Mouse (Mus musculus) urinary bladder, postnatal 25 days (tissue): Measurements from ENCODE around the gene Fgd6.
A peak's percentile ranks its signal among the peaks of the same experiment; 100 is the strongest.

ENCODE experiments used
- DNase-seq: peaks from one replicate; pipeline ENCODE4 v3.0.0; 2022; ENCODE audit warnings: low spot score

Gene Fgd6

GRCm38 (mm10) chr10:94095743-94096465, 60.1 kb downstream of the Fgd6 start:
- no peak for DNase-seq

- DNase-seq, result no peak
These were observed 61.5 kb downstream of the Fgd6 start for GRCm38 (mm10) chr10:94097081-94097845.

DNA sequence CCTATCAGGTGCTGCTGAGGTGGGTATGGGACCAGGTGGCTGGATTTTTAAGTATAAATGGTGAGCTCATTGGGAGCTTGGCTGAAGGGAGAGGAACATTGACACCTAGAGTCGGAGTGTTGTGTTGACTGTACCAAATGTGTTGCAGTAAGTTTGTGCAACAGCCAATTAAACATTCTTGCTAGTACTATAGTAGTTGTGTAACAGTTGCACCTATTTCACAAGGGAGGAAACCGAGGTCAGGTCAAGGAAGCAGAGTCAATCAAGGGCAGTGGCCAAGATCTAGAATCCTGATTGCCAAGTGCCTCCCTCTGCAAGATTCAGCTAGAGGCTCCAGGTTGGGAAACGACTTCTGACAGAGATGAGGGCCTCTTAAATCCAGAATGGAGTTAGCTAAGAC, 62.3 kb downstream of the Fgd6 start:
- DNase-seq, result no peak

DNA sequence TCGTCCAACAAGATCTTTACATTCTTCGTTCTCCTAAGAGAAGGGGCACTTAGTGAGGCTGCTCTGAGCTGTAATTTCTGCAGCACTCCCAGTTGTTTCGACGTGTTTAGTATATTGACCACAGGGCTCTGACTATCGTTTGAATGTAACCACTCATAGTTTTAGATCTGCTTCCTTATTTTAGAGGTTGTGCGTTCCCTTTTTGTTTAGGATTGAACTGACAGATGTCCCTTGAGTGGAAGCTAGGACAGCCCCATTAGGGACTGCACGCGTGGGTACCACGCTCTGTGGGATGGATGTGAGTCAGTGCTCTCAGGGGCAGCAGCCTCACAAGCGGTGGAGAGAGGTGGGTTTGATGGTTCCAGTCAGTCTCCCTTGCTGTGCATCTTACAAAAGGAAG, 69.7 kb downstream of the Fgd6 start:
- no peak for DNase-seq

DNA sequence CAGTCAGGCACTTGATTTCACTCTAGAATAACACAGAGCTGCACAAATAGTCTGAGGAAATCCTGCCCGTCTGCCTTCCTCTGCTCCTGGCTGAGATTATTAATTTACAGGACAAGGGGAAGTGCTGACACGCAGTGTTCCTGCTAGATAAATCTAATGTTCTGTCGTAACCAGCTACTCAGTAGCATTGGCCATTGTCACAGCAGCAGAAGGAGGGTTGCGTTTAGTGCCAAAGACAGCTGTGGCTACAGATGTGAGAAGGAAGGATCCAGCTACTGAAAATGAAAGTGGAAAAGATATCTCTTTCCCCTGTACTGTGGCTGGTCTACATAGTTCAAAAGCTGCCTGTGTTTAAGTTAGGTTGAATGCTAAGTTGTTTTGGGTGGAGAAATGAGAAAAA, 71.4 kb downstream of the Fgd6 start:
- DNase-seq, result no peak

DNA sequence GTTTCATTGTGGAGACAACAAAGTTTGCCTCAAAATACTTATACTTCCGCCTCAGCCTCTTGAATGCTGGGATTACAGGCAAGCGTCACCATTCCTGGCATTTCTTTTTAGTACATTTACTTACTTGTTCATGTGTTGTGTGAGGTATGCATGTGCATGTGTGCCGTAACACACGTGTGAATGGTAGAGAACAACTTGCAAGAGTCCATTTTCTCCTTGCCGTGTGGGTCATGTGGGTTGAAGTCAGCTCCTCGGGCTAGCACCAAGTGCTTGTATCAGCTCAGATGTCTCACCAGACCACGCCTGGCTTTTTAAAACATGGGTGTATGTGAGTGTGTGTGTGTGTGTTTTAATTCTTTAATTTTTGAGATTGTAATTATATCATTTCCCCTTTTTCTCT, 71.8 kb downstream of the Fgd6 start:
- no peak for DNase-seq

DNA sequence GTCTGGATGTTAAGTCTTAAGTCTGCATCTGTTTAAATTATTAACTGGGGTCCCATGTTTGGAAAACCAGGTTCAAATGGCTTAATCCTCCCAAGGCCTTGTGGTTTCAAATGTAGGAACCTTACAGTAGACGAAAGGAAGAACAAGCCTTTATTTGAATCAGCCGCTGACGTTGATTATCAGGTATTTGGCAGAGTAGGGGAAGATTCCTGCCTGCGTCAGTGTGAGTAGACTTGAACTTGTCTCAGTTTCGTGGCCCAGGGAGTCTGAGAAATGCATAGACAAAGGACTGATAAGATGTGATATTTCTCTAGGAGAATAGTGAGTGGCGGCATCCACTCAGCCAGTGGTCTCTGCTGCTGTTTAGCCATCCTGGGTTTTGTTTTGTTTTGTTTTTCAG, 73.0 kb downstream of the Fgd6 start:
- DNase-seq, result no peak

DNA sequence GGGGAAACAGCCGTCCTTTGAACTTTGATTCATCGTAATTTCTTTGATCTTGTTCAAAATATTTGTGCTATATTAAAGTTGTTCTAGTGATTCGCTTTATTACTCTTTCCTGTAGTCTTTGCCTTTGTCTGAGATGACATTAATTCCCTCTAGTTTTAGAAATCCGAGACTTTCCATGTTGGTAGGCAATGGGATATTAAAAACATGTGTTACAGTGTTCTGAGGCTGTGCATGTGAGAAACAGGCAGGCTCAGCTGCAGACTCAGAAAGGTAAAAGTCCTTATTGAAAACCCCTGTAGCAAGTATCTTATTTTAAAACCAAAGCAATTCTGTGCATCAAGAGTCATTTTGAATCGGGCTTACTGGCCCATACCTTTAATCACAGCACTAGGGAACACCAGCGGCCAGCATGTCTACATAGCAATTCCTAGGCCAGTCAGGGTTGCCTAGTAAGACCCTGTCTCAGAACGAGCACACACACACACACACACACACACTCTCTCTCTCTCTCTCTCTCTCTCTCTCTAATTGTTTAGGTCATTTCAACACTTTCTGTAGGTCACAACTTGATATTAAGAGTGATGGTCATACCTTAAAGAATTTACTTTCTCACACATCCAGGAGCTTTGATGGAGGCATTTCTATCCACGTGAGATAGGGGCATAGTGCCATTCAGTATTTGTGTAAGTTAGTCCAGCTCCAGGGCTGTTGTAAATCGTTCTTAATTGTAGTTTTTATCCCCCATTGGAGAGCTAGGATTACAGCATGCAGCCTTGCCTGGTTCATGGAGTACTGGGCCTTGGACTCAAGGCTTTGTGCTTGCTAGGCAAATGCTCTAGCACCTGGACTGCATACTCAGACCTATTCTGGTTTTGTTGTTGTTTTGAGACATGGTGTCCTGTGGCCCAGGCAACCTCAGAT, 75.3 kb downstream of the Fgd6 start:
- DNase-seq, result no peak

DNA sequence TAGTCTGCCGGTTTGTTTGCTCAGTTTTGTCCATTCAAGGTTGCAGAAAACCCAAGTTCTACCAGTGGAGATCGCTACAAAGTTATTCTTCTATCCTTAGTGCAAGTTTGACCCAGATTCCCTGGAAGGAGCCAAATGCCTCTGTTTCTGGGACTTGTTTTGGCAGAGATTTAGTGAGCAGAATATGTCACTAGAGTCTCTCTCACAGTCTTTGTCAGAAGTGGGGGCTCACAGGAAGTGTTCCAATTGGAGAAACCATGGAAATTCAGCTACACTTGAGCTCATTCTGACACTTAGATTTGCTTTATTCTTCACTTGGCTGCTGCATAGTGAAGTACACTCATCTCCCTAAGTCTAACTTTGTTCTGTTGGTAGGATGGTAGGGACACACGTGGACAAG, 76.4 kb downstream of the Fgd6 start:
- no peak for DNase-seq

DNA sequence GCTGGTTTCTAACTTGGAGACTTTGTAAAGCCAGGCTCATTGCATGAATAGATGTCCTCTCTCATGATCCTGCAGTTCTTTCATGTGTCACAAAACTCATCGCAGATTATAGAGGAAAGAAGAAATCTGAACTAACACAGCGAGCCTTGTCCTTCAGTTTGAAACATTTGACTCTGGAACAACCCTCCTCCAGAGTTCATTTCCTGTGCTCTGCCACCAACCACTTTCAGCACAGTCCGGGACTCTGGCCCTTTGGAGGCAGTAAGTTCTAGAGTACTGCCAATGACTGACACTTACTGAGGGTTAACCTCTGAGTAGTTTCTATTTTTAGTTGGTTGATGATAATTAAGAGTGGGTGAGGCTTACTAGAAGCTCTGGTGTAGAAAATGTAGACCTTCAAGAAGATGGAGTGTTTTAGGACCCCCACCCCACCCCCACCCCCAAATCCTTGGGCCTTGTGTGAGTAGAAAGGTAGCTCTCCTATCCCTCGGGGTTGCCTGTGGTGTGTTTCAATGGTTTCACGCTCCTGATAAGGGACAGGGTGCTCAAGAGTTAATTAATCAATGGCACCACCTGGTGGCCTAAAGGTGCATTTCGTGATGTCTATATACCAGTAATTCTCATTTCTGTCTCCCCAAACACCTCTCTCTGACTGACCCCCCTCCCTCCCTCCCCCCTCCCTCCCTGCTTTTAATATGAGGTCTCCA, 80.2 kb downstream of the Fgd6 start:
- peak; percentile 68 for DNase-seq

DNA sequence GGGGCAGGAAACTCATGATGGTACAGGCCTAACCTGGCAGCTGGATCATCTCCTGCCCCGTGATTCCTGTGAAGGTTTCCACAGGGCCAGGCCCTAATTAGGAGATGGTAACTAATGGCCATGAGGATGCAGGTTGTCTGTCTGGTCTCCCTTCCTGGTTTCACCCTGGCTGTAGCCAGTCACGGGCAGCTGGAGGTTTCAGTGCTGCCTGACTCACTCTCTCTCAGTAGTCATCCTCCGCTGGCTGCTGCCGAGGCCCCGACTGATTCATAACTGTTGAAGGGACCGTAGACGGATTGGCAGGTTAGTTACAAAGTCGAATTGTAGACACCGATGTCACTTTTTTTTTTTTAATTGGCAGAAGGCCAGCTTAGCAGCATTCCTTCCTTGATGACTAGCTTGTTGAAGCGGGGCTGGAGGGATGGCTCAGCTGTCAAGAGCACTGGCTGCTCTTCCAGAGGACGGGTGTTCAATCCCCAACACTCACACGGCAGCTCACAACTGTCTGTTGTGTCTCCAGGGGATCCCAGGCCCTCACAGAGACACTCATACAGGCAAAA, 81.1 kb downstream of the Fgd6 start:
- DNase-seq, result no peak

DNA sequence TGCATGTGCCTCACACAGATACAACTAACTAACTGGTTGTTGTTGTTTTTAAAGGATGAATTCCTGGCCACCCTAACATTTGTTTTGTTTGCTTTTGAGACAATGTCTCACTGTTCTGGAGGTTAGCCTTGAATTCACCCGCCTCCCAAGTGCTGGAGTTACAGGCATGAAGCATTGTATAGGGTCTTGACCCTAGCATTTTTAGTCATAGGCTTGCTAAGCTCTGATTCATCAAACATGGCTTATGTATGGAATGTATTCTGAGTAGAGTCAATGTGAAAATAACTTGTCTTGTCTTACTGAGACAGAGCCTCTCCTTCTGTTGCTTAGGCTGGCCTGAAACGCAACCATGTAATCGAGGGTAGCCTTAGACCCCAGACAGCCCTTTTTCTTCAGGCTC, 82.1 kb downstream of the Fgd6 start:
- DNase-seq, result no peak

GRCm38 (mm10) chr10:94118993-94119392, 83.2 kb downstream of the Fgd6 start:
- no peak for DNase-seq

DNA sequence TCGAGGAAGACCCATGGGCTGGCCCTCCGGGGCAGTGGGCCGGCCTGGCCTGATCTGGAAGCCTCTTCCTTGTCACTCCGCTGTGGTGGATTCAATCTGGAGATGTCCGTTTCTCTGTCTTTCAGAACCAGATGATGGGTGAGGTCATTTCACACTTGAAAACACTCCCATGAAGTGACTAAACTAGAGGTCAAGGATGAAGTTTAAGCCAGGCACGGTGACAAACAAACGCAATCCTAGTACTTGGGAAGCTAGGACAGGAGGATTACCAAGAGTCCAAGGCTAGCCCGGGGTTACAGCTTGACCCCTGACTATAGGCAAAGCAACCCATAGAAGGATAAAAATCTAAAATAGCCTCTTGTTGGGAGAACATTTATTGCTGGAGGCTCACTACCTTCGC, 84.9 kb downstream of the Fgd6 start:
- DNase-seq, result no peak

GRCm38 (mm10) chr10:94122595-94122994, 86.8 kb downstream of the Fgd6 start:
- no peak for DNase-seq

GRCm38 (mm10) chr10:94123581-94123980, 87.8 kb downstream of the Fgd6 start:
- no peak for DNase-seq

DNA sequence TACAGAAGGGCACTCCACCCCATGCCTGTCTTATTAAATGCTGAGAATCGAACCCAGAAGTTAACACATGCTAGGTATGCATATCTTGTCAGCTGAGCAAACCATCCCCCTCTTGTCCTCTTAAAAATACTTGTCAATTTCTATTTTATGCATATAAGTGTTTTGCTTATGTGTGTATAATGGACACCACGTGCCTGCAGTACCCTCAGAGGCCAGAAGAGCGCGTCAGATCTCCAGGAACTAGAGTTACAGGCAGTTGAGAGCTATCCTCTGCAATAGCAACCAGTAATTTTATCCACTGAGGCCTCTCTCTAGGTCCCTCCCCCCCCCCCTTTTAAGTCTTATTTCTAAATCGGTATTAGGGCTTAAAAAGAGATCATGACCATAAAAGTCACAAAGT, 88.6 kb downstream of the Fgd6 start:
- no peak for DNase-seq

GRCm38 (mm10) chr10:94129680-94130119, 93.9 kb downstream of the Fgd6 start:
- DNase-seq, result no peak

- no peak for DNase-seq
These were observed 97.3 kb downstream of the Fgd6 start for GRCm38 (mm10) chr10:94133081-94133480.

GRCm38 (mm10) chr10:94133674-94134073, 97.9 kb downstream of the Fgd6 start:
- no peak for DNase-seq

GRCm38 (mm10) chr10:94134535-94135390, 99.0 kb downstream of the Fgd6 start:
- DNase-seq, result no peak
